Mouse (Mus musculus) neural tube, embryonic 12.5 days (tissue): Measurements from ENCODE around the gene Ppm1l. TPM values are rescaled to one million over a fixed set of nuclear protein-coding genes. Genes with fewer than 3 reads are reported as not detected.

Experiments used
- ATAC-seq: fragments of 200-750 bp; cut with Nextera tagmentation; 2 replicates; pipeline ENCODE4 v1.8.0; 2017; ENCODE audit warnings: low read depth, mild to moderate bottlenecking, moderate TSS enrichment, moderate library complexity; ENCODE audit not compliant: low FRiP score
- H3K27ac ChIP-seq: fragments of 300-500 bp; sonication (generic); 2 replicates; pipeline ENCODE4 v1.5.1; 2016
- H3K27me3 ChIP-seq: fragments of 300-500 bp; sonication (generic); replicated peaks from 2 replicates; pipeline ENCODE4 v1.6.1; 2016; ENCODE audit warnings: mild to moderate bottlenecking
- H3K36me3 ChIP-seq: fragments of 300-500 bp; sonication (generic); 2 replicates; pipeline ENCODE4 v1.6.1; 2016; ENCODE audit warnings: mild to moderate bottlenecking
- H3K4me1 ChIP-seq: fragments of 300-500 bp; sonication (generic); 2 replicates; pipeline ENCODE4 v1.6.1; 2016
- H3K4me2 ChIP-seq: fragments of 300-500 bp; sonication (generic); replicated peaks from 2 replicates; pipeline ENCODE4 v1.6.1; 2016; ENCODE audit warnings: mild to moderate bottlenecking
- H3K4me3 ChIP-seq: fragments of 300-500 bp; sonication (generic); 2 replicates; pipeline ENCODE4 v1.5.1; 2016
- H3K9ac ChIP-seq: fragments of 300-500 bp; sonication (generic); 2 replicates; pipeline ENCODE4 v1.6.1; 2016; ENCODE audit warnings: mild to moderate bottlenecking
- H3K9me3 ChIP-seq: fragments of 300-500 bp; sonication (generic); 2 replicates; pipeline ENCODE4 v1.6.1; 2016; ENCODE audit warnings: mild to moderate bottlenecking
- WGBS: fragments of 180-500 bp; shearing (Covaris S2); methylation state at CpG from one replicate; pipeline ENCODE4 v1.1.7; 2016; 5-methylcytosine and 5-hydroxymethylcytosine counted together
- polyA plus RNA-seq: library from polyadenylated mRNA; unstranded; fragments of >200 nt; fragmentation: Nextera tagmentation; extraction: Ambion mirVana; gene quantifications from 2 replicates; pipeline ENCODE4 v1.2.1, GENCODE M21; 2016

The Ppm1l gene
- 26.0 and 27.8 TPM in 2 replicates for polyA plus RNA-seq

- peak; percentile 98 for ATAC-seq
- Histone ChIP-seq H3K4me2 (peak within 1 kb of the TSS; percentile 95), H3K27ac (peak within 1 kb of the TSS; percentile 68), H3K9ac (peak within 1 kb of the TSS; percentile 86), H3K27me3 (no peaks in the 10 kb centered on the region), H3K36me3 (no peaks in the 10 kb centered on the region), H3K4me1 (peaks cover 18% of the 10 kb centered on the region), H3K9me3 (no peaks in the 10 kb centered on the region), H3K4me3 (peak within 1 kb of the TSS; percentile 69)
- under 1% methylated on average over 71 of the region's 80 CpGs for WGBS
These were observed at the start of gene Ppm1l for GRCm38 (mm10) chr3:69316391-69317195. Gene Ppm1l, plus strand, starts transcription at chr3:69316861.

- no peaks in the 10 kb centered on the region for H3K9me3 ChIP-seq
- no peak for ATAC-seq
- no peak overlapping the region for H3K27ac ChIP-seq
- H3K4me2 ChIP-seq: no peak overlapping the region
- 70% methylated on average over 7 of the region's 7 CpGs for WGBS
- H3K9ac ChIP-seq: no peak overlapping the region
- H3K4me1 ChIP-seq: 0 out of 2 replicates have a peak, but pooled peaks cover 6% of the 10 kb centered on the region
- no peaks in the 10 kb centered on the region for H3K27me3 ChIP-seq
- no peak overlapping the region for H3K4me3 ChIP-seq
- no peaks in the 10 kb centered on the region for H3K36me3 ChIP-seq
These were observed 44.8 kb upstream of the Ppm1l start for GRCm38 (mm10) chr3:69271812-69272211.

GRCm38 (mm10) chr3:69274018-69274663 is 42.5 kb upstream of the Ppm1l start:
- H3K27ac ChIP-seq: no peak overlapping the region
- peak; percentile 35 for ATAC-seq
- H3K9me3 ChIP-seq: no peaks in the 10 kb centered on the region
- H3K4me2 ChIP-seq: no peak overlapping the region
- H3K36me3 ChIP-seq: no peaks in the 10 kb centered on the region
- no peaks in the 10 kb centered on the region for H3K27me3 ChIP-seq
- WGBS: 88% methylated on average over 16 of the region's 16 CpGs
- 0 out of 2 replicates have a peak, but pooled peaks cover 6% of the 10 kb centered on the region for H3K4me1 ChIP-seq
- no peak overlapping the region for H3K9ac ChIP-seq
- H3K4me3 ChIP-seq: no peak overlapping the region

- WGBS: 67% methylated on average over 15 of the region's 15 CpGs
- H3K27me3 ChIP-seq: no peaks in the 10 kb centered on the region
- H3K4me3 ChIP-seq: no peak overlapping the region
- H3K9ac ChIP-seq: no peak overlapping the region
- H3K27ac ChIP-seq: no peak overlapping the region
- peak; percentile 73 for ATAC-seq
- H3K4me1 ChIP-seq: 0 out of 2 replicates have a peak, but pooled peaks cover 6% of the 10 kb centered on the region
- H3K4me2 ChIP-seq: no peak overlapping the region
- H3K36me3 ChIP-seq: no peaks in the 10 kb centered on the region
- no peaks in the 10 kb centered on the region for H3K9me3 ChIP-seq
These were observed 41.9 kb upstream of the Ppm1l start for GRCm38 (mm10) chr3:69274664-69275312.

- Histone ChIP-seq H3K4me3 (no peak overlapping the region), H3K4me2 (no peak overlapping the region), H3K27ac (no peak overlapping the region), H3K4me1 (peaks cover 10% of the 10 kb centered on the region; the same call in 1 of the 2 replicates), H3K9ac (no peak overlapping the region), H3K9me3 (no peaks in the 10 kb centered on the region), H3K36me3 (no peaks in the 10 kb centered on the region), H3K27me3 (no peaks in the 10 kb centered on the region)
- ATAC-seq: no peak
- WGBS: 92% methylated on average over 6 of the region's 6 CpGs
These were observed 38.0 kb upstream of the Ppm1l start for GRCm38 (mm10) chr3:69278648-69279047.

- Histone ChIP-seq H3K27me3 (no peaks in the 10 kb centered on the region), H3K27ac (no peak overlapping the region), H3K4me3 (no peak overlapping the region), H3K4me1 (peaks cover 4% of the 10 kb centered on the region; the same call in 1 of the 2 replicates), H3K4me2 (no peak overlapping the region), H3K9me3 (no peaks in the 10 kb centered on the region), H3K36me3 (no peaks in the 10 kb centered on the region), H3K9ac (no peak overlapping the region)
- 86% methylated on average over 9 of the region's 9 CpGs for WGBS
- no peak for ATAC-seq
These were observed 34.3 kb upstream of the Ppm1l start for GRCm38 (mm10) chr3:69282406-69282805.

GRCm38 (mm10) chr3:69283085-69283847 is 33.4 kb upstream of the Ppm1l start:
- no peaks in the 10 kb centered on the region for H3K27me3 ChIP-seq
- H3K27ac ChIP-seq: no peak overlapping the region
- H3K36me3 ChIP-seq: no peaks in the 10 kb centered on the region
- peaks cover 4% of the 10 kb centered on the region; the same call in 1 of the 2 replicates for H3K4me1 ChIP-seq
- no peak overlapping the region for H3K9ac ChIP-seq
- WGBS: 68% methylated on average over 7 of the region's 7 CpGs
- H3K4me3 ChIP-seq: no peak overlapping the region
- H3K9me3 ChIP-seq: no peaks in the 10 kb centered on the region
- H3K4me2 ChIP-seq: no peak overlapping the region
- ATAC-seq: no peak

GRCm38 (mm10) chr3:69289833-69290232 is 26.8 kb upstream of the Ppm1l start:
- no peak overlapping the region for H3K4me2 ChIP-seq
- no peak overlapping the region for H3K4me3 ChIP-seq
- no peaks in the 10 kb centered on the region for H3K27me3 ChIP-seq
- WGBS: 69% methylated on average over 14 of the region's 14 CpGs
- no peak overlapping the region for H3K9ac ChIP-seq
- H3K36me3 ChIP-seq: no peaks in the 10 kb centered on the region
- ATAC-seq: peak; percentile 38; the same call in 1 of the 2 replicates
- H3K4me1 ChIP-seq: no peaks in the 10 kb centered on the region; the same call in 1 of the 2 replicates
- no peak overlapping the region for H3K27ac ChIP-seq
- no peaks in the 10 kb centered on the region for H3K9me3 ChIP-seq

- H3K9me3 ChIP-seq: no peaks in the 10 kb centered on the region
- no peak overlapping the region for H3K4me3 ChIP-seq
- no peaks in the 10 kb centered on the region for H3K36me3 ChIP-seq
- H3K27me3 ChIP-seq: no peaks in the 10 kb centered on the region
- no peak overlapping the region for H3K4me2 ChIP-seq
- no peak overlapping the region for H3K9ac ChIP-seq
- ATAC-seq: peak; percentile 91
- WGBS: 54% methylated on average over 7 of the region's 7 CpGs
- H3K27ac ChIP-seq: no peak overlapping the region
- H3K4me1 ChIP-seq: no peaks in the 10 kb centered on the region; the same call in 1 of the 2 replicates
These were observed 26.4 kb upstream of the Ppm1l start for GRCm38 (mm10) chr3:69290294-69290693.

GRCm38 (mm10) chr3:69290844-69291243 is 25.8 kb upstream of the Ppm1l start:
- Histone ChIP-seq H3K4me2 (no peak overlapping the region), H3K4me1 (no peaks in the 10 kb centered on the region; the same call in 1 of the 2 replicates), H3K4me3 (no peak overlapping the region), H3K27ac (no peak overlapping the region), H3K36me3 (no peaks in the 10 kb centered on the region), H3K9ac (no peak overlapping the region), H3K27me3 (no peaks in the 10 kb centered on the region), H3K9me3 (no peaks in the 10 kb centered on the region)
- peak; percentile 38 for ATAC-seq
- 85% methylated on average over 3 of the region's 3 CpGs for whole genome bisulfite sequencing

- no peak overlapping the region for H3K9ac ChIP-seq
- H3K36me3 ChIP-seq: no peaks in the 10 kb centered on the region
- 88% methylated on average over 1 of the region's 1 CpGs for WGBS
- no peaks in the 10 kb centered on the region for H3K27me3 ChIP-seq
- H3K4me2 ChIP-seq: no peak overlapping the region
- no peak for ATAC-seq
- H3K4me1 ChIP-seq: no peaks in the 10 kb centered on the region; the same call in 1 of the 2 replicates
- H3K9me3 ChIP-seq: no peaks in the 10 kb centered on the region
- H3K4me3 ChIP-seq: no peak overlapping the region
- H3K27ac ChIP-seq: no peak overlapping the region
These were observed 24.0 kb upstream of the Ppm1l start for GRCm38 (mm10) chr3:69292628-69293027.
